Mouse (Mus musculus) mesoderm, embryonic 11.5 days (tissue): ENCODE measurements at regions not wholly inside any gene's neighbourhood (a gene's known extent, or its start where the extent isn't known, plus 50 kb on each side); places are given as distances from the start of the nearest gene placed in this dataset.

Experiments used
- DNase-seq: peaks from one replicate; pipeline ENCODE4 v3.0.0-alpha.2; 2012; ENCODE audit warnings: low read depth, low spot score

DNA sequence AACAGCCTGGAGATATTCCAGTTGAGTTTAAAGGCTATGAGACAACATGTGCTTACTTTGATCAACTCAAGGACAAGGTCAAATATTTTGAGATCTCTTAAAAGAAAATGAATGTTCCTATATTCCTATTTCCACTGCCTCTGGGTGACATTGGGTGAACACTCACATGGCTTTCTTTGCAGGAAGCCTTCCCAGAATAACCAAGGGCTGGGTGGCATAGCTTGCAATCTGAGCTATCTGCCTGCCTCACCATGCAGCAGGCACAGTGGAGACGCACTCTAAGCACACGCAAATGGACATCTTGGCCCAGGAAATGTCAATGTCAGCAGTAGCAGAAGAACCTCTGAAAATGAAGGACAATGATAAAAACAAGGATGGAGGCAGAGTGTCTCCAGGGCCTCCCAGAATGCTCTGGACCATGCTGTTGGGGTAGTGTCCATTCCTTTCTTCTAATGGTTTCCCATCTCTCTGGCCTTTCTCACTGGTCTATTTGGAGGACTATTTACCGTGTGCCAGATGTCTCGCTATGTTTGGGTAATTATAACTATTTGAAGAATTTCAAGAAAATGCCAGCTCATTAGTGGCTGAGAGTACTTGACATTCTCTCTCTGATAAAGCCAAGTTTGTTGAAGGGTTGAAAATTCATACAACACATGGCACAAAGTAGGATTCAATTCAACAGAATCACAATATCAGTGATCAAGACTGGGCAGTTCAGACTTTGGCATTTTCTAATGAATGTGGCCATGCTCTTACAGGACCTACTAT is 276.3 kb upstream of the Rnf32 start:
- DNase-seq = no peak

DNA sequence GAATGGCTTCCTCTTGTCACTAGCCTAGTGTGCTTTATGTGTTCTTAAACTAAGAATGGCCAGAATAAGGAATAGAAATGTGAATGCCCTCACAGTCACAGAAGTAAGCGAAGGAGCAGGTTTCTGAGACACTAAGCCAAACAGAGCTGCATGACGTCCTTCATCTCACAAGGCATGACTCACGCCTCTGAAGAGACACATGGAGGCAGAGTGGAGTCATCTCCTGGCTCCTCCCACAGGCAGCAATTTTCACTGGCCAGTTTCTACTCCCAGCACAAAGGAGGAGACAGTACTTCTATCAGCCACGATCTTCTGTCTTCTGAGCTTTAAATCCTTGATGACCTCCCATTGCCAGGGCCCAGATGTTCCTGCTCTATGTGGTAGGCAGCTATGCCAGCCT is 291.3 kb upstream of the Rnf32 start:
- DNase-seq = no peak

DNA sequence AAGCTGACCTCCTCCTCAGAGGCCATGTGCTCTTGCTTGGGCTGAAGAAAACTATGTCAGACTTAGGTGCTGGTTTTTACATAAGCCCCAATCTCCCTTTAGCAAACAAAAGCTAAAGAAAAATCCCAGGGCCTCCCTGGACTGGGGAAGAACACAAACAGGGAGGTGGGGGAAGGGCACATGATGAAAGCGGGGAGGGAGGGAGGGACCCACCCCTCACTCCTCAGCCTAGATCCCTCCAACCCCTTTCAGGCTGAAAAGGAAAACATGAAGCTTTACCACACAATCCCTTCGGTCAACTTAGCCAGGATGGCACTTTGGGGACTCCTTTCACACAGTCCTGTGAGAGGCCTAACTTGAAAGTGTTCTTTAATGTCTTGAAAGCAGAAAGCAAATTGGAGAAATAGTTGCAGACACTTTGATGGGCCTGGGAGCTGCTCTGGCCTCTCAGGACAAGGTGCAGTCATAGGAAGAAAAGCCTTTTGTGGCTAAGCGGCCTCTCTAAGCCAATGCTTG is 291.9 kb upstream of the Rnf32 start:
- no peak for DNase-seq

DNA sequence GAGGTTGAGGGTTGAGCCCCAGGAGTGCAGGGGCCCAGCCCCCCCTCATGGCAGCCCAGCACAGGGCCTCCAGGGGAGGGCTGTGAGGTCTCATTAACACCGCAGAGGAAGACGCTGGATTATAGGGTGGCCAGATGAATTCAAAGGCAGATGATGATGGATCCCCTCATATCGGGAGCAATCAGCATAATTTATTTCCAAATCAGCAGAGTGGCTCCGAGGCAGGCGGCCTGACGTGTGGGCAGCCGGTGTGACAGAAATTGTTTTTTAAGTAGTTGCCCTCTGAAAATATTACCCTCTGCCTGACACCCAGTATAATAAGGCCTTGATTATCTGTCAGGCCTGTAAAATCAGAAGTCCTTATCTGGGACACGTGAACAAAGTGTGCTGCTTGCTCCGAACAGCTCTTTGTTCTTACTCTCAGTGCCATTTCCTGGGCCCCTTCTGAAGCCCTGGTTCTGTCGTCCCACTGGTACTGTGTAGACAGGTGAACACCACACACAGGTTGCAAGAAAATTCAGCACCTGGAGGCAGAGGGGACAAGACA is 303.0 kb upstream of the Rnf32 start:
- DNase-seq = no peak

DNA sequence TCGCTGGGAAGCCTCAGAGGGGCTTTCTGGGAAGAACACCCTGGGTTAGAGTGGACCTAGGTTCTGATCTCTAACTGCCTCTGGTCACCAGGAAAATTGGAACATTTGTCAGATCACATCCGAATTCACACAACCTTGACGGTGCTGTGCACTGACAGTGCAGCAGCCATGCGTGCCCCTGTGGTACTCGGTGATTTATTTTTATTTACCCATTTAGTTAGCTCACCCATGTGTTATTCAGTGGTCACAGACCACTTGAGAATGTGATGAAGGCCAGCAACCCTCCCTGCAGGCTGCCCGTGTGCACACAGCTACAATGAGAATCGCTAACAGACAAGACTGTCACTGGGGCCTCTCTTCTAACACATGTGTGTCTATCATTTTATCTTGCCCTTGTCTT is 303.8 kb upstream of the Rnf32 start:
- DNase-seq = no peak

DNA sequence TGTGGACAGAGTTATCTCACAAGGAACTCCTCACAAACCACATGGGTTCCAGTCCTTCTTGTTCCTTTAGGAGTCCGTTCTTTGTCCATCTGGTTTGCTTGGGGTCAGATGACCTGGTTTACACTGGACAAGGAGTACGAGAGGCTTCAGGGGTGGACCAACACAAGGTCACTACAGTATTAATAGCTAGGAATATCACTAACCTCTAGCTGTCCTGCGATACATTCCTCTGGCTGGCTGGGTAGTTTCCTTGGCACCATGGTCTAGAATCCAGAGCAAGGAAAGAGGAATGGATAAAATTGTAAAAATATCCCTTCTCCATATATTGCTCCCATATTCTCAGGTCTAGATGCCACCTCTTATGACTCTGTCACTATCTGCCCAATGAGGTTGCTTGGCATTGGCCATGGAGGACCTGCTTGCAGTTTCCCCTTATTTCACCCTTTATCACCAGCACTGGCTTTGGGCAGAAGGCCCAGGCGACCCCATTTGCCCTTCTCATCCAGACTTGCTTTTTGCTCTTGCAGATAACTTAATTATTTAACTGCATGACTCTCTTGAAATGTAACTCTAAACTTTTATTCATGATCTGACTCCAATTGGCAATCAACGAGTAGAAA is 310.9 kb upstream of the Rnf32 start:
- DNase-seq = no peak

DNA sequence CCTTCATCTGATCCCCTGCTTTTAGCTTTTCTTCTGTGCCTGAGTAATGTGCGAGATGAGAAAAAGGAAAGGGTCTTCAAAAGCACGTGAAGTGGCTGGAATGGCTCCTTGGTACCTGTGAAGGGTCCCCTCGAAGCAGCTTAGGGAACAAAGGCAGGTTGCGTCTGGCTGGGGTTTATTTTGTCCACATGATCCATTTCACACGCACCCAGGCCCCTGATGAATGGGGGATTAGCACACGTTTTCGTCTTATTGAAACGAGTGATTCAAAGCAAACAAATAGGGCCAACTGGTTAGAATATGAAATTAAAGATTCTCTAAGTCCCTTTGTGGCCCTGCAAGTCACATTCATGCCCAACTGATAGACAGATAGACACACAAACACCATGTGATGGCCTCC is 319.6 kb upstream of the Rnf32 start:
- DNase-seq = no peak

DNA sequence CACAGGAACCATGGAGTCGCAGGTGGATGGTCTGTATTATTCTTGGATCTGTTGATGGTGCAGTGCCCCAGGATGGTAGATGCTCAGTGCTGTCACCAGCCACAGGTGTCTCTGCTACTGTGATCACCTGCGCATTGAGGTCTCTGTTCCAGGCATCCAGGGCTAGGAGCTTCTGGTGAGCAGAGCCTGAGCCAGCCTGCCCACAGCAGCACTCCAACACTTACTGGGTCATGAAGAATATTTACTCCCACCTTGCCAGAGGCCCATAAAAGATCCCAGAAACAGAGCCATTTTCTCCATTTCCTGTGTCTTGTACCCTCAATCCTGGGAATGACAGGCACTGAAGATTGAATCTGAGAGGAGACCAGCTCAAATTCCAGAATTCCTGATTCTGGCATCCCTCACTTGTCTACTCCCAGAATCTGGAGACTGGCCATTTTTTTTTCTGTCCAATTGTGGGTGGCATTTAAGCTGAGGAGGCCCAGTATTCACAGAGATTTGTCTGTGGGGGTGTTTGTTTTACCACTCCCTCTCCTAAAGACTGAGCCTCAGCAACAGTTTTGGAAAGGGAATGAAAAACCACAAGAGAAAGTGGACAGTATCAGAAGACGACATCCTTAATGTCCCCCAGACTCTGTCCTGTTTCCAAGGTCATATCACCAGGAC is 322.1 kb upstream of the Rnf32 start:
- no peak for DNase-seq

DNA sequence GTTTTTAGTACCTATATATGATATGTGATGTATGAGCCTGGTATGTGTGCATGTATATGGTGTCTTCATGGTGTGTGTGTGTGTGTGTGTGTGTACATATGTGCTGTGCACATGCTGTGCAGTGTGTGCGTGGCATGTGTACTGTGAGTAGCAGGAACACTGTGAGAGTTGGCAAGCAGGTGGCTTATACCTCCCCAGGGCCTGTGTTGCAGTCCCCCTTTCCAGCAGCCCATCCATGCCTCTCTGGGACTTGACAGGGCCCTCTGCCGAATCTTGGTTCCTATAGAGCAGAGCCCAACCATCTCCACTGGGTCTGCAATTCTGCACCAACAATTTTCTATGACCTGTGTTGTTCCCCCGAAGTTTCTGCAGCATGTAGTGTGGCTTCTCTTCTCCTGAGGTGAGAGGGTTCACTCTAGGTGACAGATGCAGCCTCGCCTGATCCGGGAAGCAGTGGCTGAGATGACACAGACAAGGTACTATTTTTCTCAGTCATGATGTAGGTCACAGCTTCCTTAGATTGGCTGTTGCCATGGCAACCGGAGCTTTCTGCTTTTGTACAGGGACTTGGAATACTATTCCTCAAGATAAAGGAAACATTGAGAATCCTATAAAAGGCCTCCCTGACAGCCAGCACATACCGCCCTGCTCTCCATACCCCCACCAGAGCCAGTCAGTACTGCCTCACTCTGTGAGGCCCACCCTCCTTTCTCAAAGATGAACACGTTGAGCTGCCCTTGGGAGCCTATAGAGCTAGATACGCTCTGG is 336.0 kb upstream of the Rnf32 start:
- DNase-seq = peak; percentile 39

DNA sequence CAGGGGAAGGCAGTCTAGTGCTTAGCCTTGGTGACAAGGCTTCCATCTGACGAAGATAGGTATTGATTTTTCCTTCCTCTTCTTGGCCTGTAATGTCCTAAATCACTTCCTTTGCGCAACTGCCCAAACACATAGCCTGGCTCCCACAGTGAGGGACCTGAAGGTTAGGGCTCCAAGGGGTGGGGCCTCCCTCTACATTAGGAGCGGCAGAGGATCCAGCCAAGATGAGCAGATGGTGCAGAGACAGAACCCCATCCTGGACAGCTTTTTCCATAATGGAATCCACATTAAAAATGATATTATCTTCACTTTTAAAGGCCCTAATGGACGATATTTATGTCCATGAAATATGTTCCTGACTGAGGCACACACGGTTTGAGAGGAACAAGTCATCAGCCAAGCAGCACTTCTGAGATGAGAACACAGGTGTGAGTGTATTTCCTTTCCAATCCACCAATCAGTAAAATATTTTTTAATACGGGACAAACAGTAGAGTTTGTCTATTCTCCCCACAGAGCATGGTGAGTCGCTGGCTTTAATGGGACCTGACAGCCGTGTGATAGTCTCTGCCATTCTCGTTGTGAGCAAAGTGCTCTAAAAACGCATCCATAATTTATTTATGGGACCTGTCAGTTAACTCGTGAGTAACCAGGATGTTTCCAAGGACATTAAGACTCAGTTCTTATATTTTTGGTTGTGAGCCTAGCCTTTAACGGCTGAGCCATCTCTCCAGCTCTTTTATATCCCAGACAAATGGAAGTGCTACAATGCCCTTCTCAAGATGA is 357.5 kb upstream of the Rnf32 start:
- DNase-seq = no peak

DNA sequence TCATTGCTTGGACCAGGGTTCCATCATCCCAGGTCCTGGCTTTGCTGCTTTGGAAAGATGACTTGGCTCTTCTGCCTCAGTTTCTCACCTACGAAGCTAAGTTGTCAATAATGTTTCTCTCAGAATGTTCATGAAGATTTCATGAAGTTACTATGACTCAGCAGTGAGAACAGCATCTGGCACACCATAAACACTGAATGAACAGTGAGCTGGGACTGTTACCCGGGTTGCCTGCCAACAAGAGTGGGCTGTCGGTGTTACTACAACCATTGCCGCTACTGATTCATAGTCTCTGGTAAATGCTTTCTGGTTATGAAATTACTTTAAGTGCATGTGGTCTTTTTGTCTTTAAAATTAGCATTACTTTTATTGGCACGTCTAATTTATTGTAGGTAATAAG is 352.0 kb upstream of the Shh start:
- DNase-seq = no peak

DNA sequence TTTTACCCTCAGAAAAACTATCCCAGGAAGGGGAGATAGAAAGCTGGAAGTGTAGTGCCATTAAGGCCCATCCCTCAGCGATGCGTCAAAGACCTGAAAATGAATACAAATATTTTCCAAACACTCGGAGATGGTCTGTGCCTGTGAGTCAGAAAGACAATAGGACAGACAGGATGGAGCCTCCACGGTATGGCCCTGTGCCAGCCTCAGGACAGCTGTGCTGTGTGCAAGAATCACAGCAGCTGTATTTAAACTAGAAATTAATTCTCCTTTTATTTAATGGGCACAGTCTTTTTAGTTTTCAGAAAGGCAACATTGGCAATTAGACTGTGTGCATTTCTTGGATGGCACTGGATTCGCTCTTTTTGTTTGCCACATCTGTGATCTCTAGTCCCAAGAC is 340.9 kb upstream of the Shh start:
- no peak for DNase-seq

DNA sequence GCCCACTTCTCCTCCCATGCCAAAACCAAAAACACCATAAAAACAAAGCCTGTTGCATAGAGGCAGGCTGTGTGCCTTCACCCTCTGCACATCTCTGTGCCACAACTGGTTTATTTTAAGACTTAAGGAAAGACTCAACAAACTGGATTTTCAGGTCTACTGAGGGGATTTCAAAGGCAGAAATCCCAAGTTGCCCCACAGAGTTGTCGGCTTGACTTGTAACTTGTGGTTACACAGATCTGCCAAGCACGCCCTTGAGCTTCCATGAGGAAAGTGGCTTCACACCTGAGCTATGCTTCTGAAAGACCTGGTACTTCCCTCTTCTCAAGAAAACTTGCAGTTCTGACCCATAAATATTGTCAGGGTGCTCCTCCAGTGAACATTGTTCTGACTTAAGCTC is 332.4 kb upstream of the Shh start:
- no peak for DNase-seq

DNA sequence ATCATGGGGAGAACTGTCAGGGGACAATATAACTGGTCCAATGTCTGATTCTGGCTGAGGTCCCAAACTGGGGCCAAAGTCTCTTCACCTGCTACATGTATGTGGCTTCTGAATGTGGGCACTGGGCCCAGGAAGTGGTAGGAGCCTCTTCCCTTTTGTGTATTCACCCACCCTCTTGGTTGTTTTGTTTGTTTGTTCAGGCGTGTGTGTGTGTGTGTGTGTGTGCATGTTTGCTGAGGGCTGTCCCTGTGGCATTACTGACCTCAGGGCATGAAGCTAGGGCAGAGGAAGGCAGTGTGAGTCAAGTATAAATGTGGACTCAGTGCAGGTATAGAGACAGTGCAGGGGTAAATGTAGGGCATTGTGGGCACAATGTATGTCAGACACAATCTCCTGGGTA is 331.3 kb upstream of the Shh start:
- no peak for DNase-seq

DNA sequence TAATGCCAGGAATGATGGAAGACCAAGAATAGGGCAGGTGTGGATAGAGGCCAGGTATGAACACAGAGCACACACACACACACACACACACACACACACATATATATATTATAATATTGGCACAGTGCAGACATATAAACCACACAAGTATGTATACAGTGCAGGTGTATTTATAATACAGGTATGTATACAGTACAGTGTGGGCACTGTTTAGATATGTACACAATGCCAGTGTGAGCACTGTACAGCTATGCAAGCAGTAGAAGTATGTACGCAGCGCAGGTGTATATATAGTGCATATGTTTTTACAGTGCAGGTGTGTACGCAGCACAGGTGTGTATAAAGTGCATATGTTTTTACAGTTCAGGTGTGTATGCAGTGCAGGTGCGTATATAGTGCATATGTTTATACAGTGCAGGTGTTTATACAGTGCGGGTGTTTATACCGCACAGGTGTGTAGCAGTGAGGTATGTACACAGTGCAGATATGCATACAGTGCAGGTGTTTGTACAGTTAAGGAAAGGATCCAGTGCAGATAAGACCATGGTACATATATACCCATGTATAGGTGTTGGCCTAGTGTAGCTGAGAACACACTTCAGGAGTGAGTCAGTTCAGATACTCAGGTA is 328.2 kb upstream of the Shh start:
- DNase-seq = no peak

DNA sequence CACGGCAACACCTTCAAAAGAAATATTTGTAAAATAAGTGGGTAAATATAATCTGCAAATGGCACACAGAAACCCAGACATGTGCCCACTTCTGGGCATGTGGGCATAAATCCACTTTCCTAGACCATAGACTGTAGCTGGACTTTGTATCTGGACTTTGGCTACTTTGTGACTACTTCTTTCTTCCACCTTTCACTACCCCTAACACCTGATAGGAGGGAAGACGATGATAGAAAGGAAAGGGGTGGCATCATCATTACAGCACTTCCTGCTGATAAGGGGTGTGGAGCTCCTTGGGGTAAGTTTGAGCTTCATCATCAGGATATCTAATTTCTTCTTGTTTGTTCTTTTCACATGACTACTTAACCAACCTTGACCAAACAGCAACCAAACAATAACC is 326.7 kb upstream of the Shh start:
- DNase-seq = no peak

DNA sequence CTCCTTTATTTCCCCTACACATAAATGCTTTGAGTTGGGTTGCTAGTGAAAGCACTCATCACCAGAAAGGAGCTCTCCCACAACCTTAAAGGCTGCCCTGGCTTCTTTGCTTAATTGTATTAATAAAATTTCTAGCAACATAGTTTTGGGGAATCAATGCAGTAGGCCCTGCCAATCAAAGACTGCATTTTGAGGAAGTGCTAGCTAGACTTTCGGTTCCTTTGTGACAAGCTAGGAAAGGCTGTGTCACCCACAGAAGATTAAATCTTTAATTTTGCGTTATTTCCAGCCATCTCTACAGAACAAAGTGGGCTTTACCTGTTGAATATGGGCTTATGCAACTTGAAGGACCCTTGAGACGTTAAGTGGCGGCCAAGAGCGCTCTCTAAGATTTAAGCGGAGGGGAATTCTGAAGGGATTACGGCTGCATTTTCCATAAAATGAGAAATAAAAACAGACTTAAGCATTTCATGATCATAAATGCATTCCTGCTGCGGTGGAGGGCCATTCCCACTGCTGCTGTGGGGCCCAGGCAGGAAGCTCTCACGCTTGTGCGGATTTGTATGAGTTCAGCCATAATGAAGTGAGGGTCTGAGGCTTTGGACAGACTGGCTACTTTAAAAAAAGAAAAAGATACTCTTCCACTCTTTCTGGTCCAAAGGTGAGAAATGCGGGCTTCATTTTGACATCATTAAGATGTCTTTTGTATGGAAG is 318.4 kb upstream of the Shh start:
- DNase-seq = no peak

DNA sequence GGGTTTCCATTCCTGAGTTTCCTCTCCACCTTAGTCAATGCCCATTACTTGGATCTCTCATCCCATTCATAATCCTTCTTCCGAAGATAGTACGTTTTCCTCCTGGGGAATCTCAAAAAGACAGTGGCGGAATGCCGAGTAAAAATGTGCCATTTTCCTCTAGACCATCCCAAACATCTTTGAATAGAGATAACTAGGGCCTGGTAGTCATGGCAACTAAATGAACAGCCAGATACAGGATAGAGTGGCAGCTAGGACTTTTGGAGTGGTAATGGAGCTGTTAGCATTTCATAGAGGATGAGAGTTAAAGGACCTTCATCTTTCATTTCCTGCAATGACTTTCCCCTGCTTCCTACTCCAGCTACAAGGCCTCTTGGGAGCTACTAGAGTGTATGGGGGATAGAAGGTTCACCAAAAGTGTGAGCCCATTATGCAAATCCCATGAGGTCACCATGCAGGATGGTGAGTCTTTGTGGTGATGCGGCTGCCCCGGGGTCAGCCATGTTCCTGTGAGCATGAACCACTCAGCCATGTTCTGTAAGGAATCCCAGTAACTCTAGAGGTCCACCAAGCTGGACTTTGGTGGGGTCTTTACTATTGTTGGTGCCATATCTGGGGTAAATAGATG is 317.4 kb upstream of the Shh start:
- no peak for DNase-seq

DNA sequence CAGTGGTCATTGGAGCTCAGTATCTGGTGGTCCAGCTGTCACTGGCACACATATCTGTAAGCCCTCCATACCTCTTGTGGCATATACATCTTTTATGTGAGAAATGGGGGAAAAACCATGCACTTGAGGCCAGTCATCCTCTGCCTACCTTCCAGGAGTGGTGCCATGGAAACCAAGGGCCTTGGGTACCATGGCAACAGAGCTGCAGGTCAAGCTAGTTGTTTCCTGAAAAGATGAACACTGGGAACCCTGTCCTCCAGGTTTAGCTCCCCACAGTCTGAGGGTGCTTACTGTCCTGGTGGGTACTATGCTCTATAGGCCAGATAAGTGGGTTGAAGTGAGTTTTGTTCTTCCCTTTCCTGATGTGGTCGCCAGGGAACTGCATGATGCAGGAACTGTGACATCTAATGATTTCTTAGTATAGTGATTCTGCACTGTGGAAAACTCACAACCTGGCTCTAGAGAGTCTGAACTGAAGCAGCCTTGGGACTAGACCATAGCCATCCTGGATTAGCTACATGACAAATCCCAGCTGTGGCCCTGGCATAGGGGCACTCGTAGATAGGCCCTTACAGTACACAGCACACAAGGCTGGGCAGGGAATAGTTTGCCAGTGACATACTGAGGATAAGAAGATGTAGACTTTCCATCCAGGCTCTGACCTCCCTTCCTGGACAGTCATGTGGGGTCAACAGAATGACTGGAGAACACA is 308.7 kb upstream of the Shh start:
- DNase-seq = no peak
